Mouse (Mus musculus) megakaryocyte, adult 5-6 weeks (primary cell): Measurements from ENCODE around the gene Ssna1. TPM values are rescaled to one million over a fixed set of nuclear protein-coding genes. Genes with fewer than 3 reads are reported as not detected.
A peak's percentile ranks its signal among the peaks of the same experiment; 100 is the strongest.

Experiments
- ATAC-seq: 2 replicates; pipeline ENCODE4 v1.8.0; 2016; ENCODE audit warnings: mild to moderate bottlenecking, inconsistent platforms; ENCODE audit not compliant: poor library complexity, severe bottlenecking
- total RNA-seq, 2 experiments: library from RNA; stranded (forward) in 1 of 2; stranded (reverse) in 1 of 2; fragments of 153-499, 151-499 nt in 1 of 2; fragments of 221-1000, 200-1000 nt in 1 of 2; gene quantifications; 2 replicates each; pipeline versions ENCODE4 v1.2.3 to v1.2.4; 2015 to 2017

Gene Ssna1
- 159 TPM in 2 replicates for total RNA-seq (2015)
- 61.1 and 86.0 TPM in 2 replicates for total RNA-seq (2017)

DNA sequence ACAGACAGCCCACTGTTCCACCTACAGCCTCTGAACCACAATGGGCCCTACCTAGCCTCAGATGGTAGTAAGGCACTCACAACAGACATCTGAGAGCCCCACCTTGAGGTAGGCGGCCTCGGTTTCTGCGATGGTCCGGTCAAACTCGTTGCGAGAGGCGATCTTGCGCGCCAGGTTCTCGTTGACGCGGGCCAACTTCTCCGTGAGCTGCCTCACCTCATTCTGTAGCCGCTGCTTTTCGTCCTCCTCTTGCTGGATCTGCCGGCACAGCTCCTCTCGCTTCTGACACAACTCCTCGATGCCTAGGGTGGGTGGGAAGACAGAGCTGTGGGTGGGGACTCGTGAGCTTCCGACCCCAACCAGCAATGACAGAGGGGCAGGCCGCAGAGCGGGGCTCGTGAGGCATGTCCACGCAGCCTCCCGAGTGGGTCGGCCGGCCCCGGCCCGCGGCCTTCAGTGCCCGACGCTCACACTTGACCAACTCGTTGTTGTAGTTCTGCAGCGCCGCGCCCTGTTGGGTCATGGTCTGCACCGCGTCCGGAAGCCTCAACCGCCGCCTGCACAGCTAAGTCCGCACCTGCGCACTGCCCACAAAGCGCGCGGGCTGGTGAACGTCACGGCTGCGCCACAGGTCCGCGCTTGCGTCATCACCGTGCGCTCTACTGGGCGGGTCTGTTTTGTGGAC lies at the start of gene Ssna1, which contains the start of gene Anapc2:
TSS of gene Ssna1 (minus strand) at position 612 of the 685 bp plus-strand sequence.
TSS of gene Anapc2 (plus strand) at position 652 of the 685 bp plus-strand sequence.
- ATAC-seq = peak; percentile 98

DNA sequence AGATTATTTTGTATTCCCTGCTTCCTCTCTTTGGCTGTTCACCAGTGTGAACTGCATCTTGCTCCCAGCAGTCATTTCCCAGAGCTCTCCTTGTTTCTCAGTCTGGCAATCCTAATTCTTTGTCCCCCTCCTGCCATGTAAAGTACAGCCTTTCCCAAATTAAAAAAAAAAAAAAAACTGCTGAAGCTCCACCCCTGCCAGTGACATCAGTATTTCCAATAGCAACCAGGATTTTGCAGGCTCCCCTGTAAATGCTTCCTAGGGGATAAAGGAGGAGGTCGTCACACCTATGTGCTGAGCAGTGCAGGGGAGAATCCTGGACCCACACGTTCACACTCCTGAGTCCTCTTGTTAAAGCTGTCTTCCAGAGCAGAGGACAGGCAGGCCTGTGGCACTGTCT lies 47.8 kb upstream of the Ssna1 start:
- ATAC-seq = no peak

DNA sequence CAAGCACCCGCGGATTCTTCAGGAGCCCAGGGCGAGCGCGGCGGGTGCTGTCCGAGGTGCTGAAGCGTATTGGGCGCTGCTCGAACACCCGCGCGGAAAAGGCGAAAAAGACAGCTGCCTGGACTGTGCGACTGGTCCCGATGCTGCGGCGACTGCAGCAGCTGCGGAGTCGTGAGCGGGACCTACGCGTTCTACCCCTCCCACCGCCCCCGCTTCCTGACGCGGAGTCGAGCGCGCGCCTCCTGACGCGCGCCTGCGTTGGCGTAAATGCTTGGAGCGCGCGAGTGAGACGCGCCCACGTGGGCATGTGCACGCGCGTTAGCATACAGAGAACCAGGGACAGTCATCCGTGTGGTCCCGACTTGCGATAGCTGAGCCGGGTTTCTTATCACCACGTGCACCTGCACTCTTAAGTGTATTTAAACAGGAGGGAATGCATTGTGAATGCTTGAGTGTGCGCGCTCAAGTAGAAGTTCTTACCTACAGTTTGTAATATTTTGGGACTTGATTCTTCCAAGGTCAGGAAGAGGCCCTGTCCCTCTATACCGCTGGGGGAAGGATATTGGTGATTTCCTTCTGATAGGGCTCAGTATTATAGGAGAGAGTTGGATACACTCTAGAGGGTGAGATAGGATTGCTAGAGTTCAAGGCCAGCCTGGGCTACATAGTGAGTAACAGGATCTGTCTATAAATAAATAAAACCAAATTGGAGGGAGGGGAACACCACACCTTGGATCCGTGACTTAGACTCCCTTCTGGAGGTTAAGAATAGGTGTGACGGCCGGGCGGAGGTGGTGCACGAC lies 46.9 kb upstream of the Ssna1 start, which contains the start of gene Grin1:
TSS of gene Grin1 (minus strand) at position 217 of the 803 bp plus-strand sequence.
- ATAC-seq = peak; percentile 57

DNA sequence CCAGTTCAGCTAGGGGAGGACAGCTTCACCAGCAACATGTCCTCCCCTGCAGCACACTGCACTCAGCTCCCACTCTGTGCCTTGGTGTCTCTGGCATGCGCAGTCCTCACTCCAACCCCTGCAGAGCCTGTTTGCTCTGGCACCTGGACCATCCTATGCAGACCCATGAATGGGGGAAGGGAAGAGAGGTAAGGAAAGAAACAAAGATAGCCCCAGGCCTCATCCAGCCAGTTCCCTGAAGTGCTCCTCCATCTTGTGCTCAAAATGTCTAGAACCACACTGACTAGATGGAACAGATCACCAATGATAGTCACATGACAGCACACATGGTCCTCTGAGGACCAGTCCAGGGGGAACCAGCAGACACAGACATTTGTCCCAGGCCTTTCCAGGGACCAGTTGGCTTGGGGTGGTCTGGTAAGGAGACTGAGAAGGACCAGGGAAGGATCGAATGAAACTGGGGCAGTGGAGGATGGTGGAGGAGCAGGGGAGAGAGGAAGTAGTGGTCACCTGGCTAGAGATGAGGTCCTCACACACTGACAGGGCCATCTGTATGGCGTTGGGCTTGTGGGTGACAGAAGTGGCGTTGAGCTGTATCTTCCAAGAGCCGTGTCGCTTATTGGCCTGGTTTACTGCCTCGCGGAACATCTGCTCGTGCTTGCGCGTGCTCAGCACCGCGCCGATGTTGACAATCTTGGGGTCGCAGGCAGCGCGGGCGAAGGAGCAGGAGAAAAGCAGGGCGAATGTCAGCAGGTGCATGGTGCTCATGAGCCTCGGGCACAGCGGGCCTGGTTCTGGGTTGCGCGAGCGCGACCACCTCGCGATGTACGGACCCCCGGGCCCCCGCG lies 46.1 kb upstream of the Ssna1 start:
- ATAC-seq = no peak

DNA sequence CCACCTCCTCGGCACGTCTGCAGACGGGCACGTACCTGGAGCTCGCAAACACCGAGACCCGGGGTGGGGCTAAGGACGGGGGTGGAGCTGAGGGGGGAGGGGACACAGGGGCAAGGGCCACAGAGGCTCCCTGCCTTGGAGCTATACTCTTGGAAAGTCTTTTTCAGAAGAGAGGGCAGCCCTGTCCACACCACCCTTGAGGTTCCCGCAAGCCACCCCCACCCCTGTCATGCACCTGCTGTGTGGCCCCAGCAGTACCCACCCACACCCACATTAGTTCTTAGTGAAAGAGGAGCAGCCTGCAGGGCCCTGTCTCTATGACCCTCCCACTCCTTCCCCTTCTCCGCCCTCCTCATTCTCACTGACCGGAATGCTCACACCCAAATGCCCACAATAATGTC lies 39.3 kb upstream of the Ssna1 start:
- ATAC-seq = no peak

DNA sequence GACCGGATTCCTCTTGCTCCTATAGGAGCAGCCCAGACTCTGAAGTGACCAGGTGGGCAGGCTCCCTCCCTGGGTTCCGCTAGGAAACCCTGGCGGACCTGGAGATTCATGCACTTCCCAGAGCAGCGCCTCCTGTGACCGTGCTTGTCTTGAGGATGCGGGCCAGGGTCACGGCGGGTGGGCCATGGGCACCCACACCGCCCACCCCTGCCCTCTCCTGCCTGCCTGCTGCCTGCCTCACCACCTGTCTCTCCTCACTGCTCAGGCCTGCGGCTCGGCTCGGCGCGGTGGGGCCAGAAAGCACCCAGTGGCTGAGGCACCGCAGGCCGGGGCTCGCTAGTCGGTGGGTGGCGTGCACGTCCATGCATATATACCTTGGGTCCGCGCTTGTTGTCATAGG lies 38.7 kb upstream of the Ssna1 start:
- no peak for ATAC-seq

DNA sequence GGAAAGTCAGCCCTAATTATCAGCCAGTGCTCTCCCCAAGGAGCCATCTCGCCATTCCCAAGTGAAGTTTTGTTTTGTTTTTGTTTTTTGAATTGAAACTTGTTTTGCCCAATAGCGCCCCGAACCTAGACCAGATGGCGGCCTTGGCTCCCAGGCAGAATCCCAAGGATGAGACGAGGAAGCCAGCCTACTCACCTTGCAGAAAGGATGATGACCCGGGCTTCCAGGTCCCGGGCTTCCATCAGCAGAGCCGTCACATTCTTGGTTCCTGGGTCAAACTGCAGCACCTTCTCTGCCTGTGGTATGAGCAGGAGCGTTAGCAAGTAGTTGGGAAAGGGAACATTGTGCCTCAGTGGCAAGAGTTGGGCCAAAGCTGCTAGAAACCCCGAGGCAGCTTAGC lies 37.9 kb upstream of the Ssna1 start:
- no peak for ATAC-seq

DNA sequence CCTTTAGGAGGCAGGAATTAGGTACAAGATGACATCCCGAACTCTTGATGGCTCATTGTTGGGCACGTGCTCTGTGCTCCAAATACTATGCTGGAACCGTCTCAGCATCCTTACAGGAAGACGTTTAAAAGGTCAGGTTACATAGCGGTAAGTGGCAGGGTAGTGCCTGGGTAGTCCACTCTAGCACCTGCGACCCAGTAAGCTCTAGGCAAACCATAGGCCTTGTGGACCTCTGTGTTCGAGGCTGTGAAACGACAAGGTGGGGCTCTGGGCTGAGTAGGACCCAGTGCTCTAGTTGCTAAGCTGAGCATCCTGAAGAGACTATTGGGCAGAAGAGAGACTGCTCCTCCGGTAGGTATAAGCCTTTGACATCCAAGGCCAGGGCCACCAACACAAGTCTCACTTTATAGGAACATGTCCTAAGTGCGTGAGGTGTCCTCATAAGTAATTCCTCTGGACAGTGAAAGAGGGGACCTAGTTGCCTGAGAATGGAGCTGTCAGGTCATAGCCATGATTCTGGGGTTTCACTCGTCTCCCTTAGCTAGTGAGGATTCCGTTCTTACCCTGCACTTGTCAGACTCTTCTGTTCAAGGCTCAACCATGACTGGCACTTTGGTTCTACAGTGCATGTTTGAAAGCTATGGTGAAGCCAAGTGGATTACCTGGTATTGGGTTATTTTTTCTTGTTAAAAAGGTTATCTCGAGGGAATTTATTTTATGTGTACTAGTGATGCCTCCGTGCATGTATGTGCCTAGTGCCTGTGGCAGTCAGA lies 33.5 kb upstream of the Ssna1 start:
- ATAC-seq = no peak

DNA sequence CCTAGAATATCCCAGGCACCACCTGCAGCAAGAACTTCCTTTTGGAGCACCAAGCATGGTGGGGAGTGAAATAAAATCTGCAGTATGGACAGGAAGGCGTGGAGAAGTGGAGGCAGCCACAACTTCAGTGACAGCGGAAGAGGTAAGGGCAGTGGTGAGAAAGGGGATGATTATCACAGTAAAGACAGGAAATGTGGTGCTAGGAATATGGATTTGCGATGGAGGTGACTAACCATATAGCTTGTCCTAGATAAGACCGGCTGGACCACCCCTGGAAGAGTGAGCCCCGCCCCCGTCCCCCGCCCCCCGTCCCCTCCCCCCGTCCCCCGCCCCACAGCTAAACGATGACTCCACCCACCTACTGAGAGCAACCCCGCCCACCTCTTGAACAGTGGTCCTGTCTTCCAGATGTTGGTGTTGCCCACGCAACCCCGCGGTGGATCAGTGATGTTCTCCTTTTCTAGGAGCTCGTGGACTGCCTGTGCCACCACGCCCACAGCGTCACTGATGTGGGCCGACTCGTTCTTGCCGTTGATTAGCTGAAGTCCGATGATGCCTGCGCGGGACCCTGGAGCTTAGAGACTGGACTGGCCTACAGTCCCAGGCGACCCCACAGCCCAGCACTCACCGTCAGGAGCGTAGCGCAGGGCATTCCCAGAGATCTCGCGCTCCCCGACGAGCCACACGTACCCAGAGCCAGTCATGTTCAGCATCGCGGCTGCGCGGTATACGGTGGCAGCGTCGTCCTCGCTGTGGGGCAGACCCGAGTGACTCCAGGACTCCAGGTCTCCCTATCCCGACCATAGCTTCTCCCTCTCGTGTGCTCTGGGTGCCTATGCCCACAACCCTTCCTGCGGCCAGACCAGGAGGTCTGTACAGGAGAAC lies 32.7 kb upstream of the Ssna1 start:
- peak; percentile 72 for ATAC-seq

DNA sequence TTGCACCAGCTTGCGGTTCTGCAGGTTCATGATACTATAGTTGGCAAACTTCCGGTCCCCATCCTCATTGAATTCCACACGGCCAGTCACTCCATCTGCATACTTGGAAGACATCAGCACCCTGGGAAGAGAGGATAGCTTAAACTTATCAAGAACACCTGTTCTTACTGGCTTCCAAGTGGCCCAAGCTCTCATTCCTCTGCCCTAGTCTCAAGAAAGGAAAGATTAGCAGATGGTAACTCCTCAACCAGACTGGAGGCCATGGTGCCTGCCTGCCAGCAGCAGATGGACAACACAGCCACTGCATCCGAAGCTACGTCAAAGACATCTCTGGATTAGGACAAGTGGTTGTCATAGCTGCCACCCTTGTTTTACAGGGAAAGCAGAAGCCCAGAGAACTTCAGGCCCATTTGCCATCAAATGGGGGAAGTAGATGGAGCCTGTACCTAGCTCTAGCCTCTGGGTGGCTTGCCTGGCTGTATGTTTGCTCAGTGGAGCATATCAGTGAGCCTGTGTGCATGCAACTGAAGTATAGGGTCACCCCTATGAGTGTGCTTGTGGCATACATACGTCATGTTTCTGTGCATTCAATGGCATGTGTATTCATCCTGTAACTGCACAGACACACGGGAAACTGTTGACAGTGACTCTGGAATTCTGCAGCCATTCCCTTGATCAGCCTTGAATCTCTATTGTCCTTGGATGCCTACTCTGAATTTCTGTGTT lies 31.9 kb upstream of the Ssna1 start:
- ATAC-seq = no peak

DNA sequence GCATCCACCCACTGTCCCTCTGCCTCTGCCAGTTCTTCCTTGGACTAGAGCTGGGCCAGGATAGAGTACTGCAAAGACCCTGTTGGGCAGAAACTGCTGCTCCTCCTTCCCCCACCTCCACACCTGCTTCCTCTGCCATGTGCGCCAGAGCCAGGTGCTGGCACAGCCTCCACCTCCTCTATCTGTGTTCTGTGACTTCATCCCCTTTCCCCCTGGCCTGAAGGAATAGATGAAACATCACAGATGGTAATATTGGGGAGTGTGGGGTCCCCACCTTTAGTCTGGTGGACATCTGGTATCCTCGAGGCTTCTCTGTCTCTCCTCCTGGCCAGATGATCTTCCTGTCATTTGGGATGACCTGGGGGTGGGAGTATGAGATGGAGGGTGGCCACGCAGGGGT lies 31.2 kb upstream of the Ssna1 start:
- ATAC-seq = no peak

DNA sequence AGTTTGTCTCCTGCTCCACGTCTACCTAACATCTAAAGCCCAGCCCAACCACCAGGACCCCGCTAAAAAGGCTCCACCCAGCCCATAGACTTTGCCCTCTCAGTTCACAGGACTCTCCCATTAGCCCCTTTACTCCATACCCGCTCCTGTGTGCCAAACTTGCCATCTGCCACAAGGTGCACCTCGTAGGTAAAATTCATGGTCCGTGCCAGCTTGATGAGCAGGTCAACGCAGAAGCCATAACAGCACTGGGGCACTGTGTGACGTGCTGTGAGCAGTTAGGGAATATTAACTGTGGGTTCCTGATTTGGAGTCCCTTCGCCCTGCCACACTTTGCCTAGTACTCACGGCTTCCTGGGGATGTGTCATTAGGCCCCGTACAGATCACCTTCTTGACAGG lies 25.8 kb upstream of the Ssna1 start:
- no peak for ATAC-seq

DNA sequence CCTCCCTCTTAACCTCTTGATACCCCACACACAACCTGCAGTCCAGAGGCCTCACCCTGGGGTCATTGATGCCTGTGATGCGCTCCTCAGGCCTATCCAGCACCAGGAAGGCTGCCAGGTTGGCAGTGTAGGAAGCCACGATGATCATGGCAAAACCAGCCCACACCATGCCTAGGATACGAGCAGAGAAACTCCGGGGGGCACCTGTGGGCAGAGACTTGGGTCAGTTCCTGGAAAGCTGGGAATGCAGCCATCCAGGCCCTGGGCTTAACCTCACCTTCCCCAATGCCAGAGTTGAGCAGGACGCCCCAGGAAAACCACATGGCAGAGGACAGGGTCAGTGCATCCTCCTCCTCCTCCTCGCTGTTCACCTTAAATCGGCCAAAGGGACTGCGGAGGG lies 24.9 kb upstream of the Ssna1 start:
- no peak for ATAC-seq

DNA sequence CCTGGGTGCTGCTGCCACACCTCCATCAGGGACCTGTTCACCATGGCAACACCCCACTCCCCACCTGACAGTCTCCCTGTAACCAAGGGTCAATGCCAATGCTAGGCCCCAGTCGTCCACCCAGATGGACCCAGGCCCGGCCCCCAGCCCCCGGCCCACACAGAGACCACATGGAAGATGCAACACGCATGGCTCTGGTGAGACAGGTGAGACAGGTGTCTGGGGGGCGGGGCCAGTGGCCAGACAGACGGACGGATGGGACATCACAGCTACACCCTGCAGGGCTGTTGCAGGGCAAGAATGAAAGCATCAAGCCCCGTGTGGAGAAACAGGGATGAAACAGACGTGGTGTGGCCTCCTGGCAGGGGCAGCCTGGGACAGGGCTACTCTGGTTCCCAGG lies 21.5 kb upstream of the Ssna1 start:
- ATAC-seq = no peak

DNA sequence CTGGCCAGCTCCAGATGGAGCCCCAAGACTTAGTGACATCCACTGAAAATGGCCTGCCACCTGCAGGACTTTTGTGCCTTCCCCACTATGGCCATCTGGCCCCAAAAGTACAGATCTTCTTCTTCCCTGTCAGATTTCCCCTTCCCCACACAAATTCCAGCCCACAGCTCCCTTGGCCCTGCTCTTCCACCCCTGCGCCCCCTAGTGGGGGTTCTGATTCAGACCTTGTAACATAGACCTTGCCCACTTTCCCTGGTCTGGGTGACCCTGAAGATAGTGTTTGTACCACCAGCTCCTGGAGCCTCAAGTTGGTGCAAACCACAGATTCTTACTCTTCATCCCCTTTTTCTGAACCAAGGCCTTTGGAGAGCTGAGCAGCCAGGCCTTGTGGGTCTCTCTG lies 20.6 kb upstream of the Ssna1 start:
- ATAC-seq = peak; percentile 82

DNA sequence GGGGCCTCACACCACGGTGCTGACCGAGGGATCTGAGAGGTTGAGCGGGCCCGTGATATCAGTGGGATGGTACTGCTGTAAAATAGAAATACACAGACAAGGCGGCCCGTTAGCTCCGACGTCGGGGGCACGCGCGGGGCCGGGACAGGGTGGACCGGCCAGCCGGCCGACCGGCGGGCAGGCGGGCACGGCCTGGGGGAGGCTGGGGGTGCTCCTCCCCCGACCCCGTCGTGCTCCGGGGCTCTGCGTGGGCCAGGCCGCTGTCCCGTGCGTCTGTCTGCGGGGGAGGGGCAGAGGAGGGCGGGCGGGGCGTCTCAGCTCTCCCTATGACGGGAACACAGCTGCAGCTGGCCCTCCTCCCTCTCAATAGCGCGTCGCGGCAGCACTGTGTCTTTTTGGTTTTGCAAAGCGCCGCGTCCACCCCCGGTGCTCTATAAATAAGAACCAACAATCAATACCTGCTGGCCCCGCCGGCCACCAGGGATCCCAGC lies 19.9 kb upstream of the Ssna1 start:
- ATAC-seq = no peak

DNA sequence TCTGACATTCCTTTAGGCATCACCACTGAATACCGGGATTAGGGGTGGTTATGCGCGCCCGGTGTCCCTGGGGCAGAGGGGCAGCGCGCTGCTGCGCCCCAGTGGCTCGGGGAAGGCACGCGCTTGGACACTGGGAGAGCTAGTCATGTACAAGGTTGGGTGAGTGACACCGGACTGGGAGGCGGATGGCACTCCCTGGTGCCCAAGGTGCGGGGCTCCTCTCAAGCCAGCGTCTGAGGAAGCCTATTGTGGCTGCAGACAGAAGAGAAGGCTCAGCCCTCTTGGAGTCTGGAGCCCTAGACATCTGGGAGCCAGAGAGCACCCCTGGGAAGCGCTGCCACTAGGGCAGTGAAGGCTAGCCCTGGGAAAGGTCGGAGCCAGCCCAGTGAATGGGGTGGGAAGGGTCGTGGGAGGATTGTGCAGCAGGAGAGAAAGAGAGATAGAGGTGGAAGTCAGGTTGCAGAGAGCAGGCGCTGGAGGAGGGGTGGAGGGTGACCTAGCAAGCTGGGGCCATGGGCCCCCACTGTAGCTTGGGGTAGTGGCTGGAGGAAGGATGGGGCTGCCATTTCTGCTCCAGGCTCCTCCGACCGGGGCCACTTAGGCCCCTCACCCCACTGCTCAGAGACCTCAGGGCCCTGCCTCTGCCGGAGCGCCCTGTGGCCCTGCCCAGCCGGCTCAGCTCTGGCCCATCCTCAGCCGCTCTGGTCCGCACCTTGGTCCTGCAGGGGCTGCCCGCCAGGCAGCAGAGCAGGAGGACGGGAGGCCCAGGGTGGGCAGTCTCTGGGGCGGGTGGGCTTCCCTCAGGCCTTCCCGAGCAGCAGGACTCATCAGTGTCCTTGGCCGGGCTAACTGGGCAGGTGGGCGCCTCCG lies 19.2 kb upstream of the Ssna1 start:
- ATAC-seq = no peak

DNA sequence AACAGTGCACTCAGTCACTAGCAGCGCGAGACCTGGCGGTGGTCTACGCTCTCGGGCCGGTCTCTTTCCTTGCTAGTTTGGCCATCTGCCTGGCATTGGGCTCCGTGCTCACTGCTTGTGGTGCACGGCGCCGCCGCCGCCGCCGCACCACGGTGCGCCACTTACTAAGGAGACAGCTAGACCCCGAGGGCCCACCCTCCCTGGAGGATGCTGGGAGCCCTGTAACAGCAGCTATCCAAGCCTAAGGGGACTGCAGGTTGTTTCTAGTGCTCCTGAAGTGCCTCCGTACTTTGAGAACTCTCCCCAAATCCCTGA lies 18.5 kb upstream of the Ssna1 start:
- no peak for ATAC-seq
